Mouse (Mus musculus) erythroblast, embryonic 14.5 days (primary cell): Measurements from ENCODE around the gene Sh3bp4.

ENCODE experiments used
- GATA1 ChIP-seq: IDR thresholded peaks from 2 replicates; pipeline ENCODE4 v1.6.1; 2012; ENCODE audit warnings: low read length, inconsistent platforms, mixed read lengths
- TAL1 ChIP-seq: IDR thresholded peaks from 3 replicates; pipeline ENCODE4 v1.6.1; 2012; ENCODE audit warnings: low read length, inconsistent platforms, mixed read lengths

GRCm38 (mm10) chr1:89131707-89132106, 61.5 kb downstream of the Sh3bp4 start:
- TF ChIP-seq GATA1 (no peak), TAL1 (no peak)
